Comparison of ENCODE assay signal across 23 mouse cellular contexts in the genomic region with DNA sequence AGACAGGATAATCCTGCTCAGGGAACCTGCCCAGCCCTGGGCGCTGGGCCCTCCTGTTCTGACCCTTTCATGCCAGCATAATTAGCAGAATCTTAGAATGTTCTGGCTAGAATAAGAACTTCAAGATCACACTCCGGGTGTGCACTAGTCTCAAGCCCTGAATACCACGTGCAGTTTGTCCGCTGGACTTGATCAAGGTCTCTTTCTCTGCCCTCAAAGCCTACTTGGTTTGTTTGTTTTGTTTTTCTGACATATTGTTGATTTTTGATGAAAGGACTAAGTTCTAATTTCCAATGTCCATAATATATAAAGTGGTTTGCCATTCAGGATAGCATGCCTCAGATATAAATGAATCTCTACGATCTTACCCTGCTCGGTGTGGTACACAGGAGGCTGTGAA. TPM values are rescaled to one million over a fixed set of nuclear protein-coding genes. Genes with fewer than 3 reads are reported as not detected.
"Had no signal": no experiment of that assay in that cellular context is flagged by ENCODE, and none has a peak within 500 bp of the region (broad histone marks: within the 10 kb centered on the region; RNA-seq: fewer than 3 reads in every experiment).

A gene (minus strand): TSS at position 101 of the 400 bp plus-strand sequence.

- H3K36me3 ChIP-seq: neural tube, embryonic 12.5 days; neural tube, embryonic 13.5 days; neural tube, embryonic 15.5 days; stomach, embryonic 15.5 days had no signal

- H3K4me3 ChIP-seq: neural tube, embryonic 12.5 days; neural tube, embryonic 13.5 days; neural tube, embryonic 15.5 days; stomach, embryonic 15.5 days had no signal

- H3K4me1 ChIP-seq: neural tube, embryonic 12.5 days; neural tube, embryonic 13.5 days; neural tube, embryonic 15.5 days; stomach, embryonic 15.5 days had no signal

- H3K27ac ChIP-seq: neural tube, embryonic 12.5 days; neural tube, embryonic 13.5 days; neural tube, embryonic 15.5 days; stomach, embryonic 15.5 days; stomach, postnatal 0 days had no signal

- DNase-seq: retina, postnatal 1 day; right cerebral cortex, adult 18-20 months; right cerebral cortex, postnatal 14 days; right cerebral cortex, postnatal 25 days; right cerebral cortex, postnatal 4 days; spleen, adult 18-20 months; thymus, adult 18-20 months; thymus, adult 2 months; thymus, postnatal 14 days; thymus, postnatal 25 days; thymus, postnatal 36 days; thymus, postnatal 4 days had no signal

- H3K4me2 ChIP-seq: neural tube, embryonic 12.5 days; neural tube, embryonic 13.5 days; neural tube, embryonic 15.5 days; stomach, embryonic 15.5 days had no signal

- H3K9ac ChIP-seq: neural tube, embryonic 12.5 days; neural tube, embryonic 13.5 days; neural tube, embryonic 15.5 days; stomach, embryonic 15.5 days had no signal

- H3K9me3 ChIP-seq: neural tube, embryonic 12.5 days; neural tube, embryonic 13.5 days; neural tube, embryonic 15.5 days; stomach, embryonic 15.5 days had no signal

- H3K27me3 ChIP-seq: neural tube, embryonic 12.5 days; neural tube, embryonic 13.5 days; neural tube, embryonic 15.5 days; stomach, embryonic 15.5 days had no signal

RNA-seq across cellular contexts. Expression of the gene that starts here (rescaled TPM):
- polyA plus RNA-seq: neural tube, embryonic 11.5 days; neural tube, embryonic 12.5 days; neural tube, embryonic 13.5 days; neural tube, embryonic 15.5 days; small intestine, adult 2 months; spleen, adult 2 months; stomach, embryonic 14.5 days; stomach, embryonic 15.5 days; stomach, embryonic 16.5 days; stomach, postnatal 0 days; thymus, adult 2 months; thymus, postnatal 0 days had no signal
